Mouse (Mus musculus): Measurements from ENCODE around the gene Pigyl. TPM values are rescaled to one million over a fixed set of nuclear protein-coding genes. Genes with fewer than 3 reads are reported as not detected.

Gene Pigyl
- polyA plus RNA-seq, 1 experiment from 2014 or later = 34.6 TPM

- 64% methylated on average over 3 of the region's 3 CpGs for WGBS (ENCODE audit: insufficient replicate concordance)
- peak overlapping the region; percentile 25; the same call in 1 of the 2 replicates for H3K4me2 ChIP-seq (ENCODE audit: low read depth, low read length)
- H3K36me3 ChIP-seq (ENCODE audit: control insufficient read depth, insufficient read depth) = peaks cover 16% of the 10 kb centered on the region
- no peak for ATAC-seq (ENCODE audit: low read depth)
- no peak overlapping the region for H3K4me3 ChIP-seq (ENCODE audit: low read depth, low read length)
- H3K27ac ChIP-seq (ENCODE audit: low read length) = peak overlapping the region; percentile 69
- H3K27me3 ChIP-seq (ENCODE audit: control insufficient read depth, insufficient read depth, low read depth, low read length) = no peaks in the 10 kb centered on the region
- H3K4me1 ChIP-seq (ENCODE audit: control insufficient read depth, low read depth, low read length) = peaks cover 57% of the 10 kb centered on the region
- H3K9me3 ChIP-seq (replicated peaks; ENCODE audit: control insufficient read depth, low read length) = no peaks in the 10 kb centered on the region
- peak overlapping the region; percentile 13; the same call in 1 of the 2 replicates for H3K9ac ChIP-seq (ENCODE audit: low read depth, low read length)
Measured at GRCm38 (mm10) chr9:22122005-22122404, 34.6 kb upstream of the Pigyl start.

GRCm38 (mm10) chr9:22123069-22123609 is 33.5 kb upstream of the Pigyl start:
- Histone ChIP-seq H3K27ac (ENCODE audit: low read length) (peak overlapping the region; percentile 69), H3K9me3 (replicated peaks; ENCODE audit: control insufficient read depth, low read length) (no peaks in the 10 kb centered on the region), H3K27me3 (ENCODE audit: control insufficient read depth, insufficient read depth, low read depth, low read length) (no peaks in the 10 kb centered on the region), H3K4me1 (ENCODE audit: control insufficient read depth, low read depth, low read length) (peaks cover 48% of the 10 kb centered on the region), H3K4me3 (ENCODE audit: low read depth, low read length) (no peak overlapping the region), H3K9ac (ENCODE audit: low read depth, low read length) (no peak overlapping the region), H3K4me2 (ENCODE audit: low read depth, low read length) (no peak overlapping the region), H3K36me3 (ENCODE audit: control insufficient read depth, insufficient read depth) (peaks cover 26% of the 10 kb centered on the region)
- peak; percentile 49 for ATAC-seq (ENCODE audit: low read depth)
- 66% methylated on average over 7 of the region's 7 CpGs for WGBS (ENCODE audit: insufficient replicate concordance)

- Histone ChIP-seq H3K36me3 (ENCODE audit: control insufficient read depth, insufficient read depth) (peaks cover 36% of the 10 kb centered on the region), H3K4me2 (ENCODE audit: low read depth, low read length) (no peak overlapping the region), H3K9ac (ENCODE audit: low read depth, low read length) (no peak overlapping the region), H3K9me3 (replicated peaks; ENCODE audit: control insufficient read depth, low read length) (no peaks in the 10 kb centered on the region), H3K4me3 (ENCODE audit: low read depth, low read length) (no peak overlapping the region), H3K4me1 (ENCODE audit: control insufficient read depth, low read depth, low read length) (peaks cover 43% of the 10 kb centered on the region), H3K27ac (ENCODE audit: low read length) (peak overlapping the region; percentile 65), H3K27me3 (ENCODE audit: control insufficient read depth, insufficient read depth, low read depth, low read length) (no peaks in the 10 kb centered on the region)
- WGBS (ENCODE audit: insufficient replicate concordance) = 83% methylated on average over 3 of the region's 3 CpGs
- ATAC-seq (ENCODE audit: low read depth) = no peak
Measured at GRCm38 (mm10) chr9:22124169-22124568, 32.5 kb upstream of the Pigyl start.

- 77% methylated on average over 15 of the region's 15 CpGs for WGBS (ENCODE audit: insufficient replicate concordance)
- no peak overlapping the region for H3K4me2 ChIP-seq (ENCODE audit: low read depth, low read length)
- H3K27me3 ChIP-seq (ENCODE audit: control insufficient read depth, insufficient read depth, low read depth, low read length) = no peaks in the 10 kb centered on the region
- peaks cover 45% of the 10 kb centered on the region for H3K4me1 ChIP-seq (ENCODE audit: control insufficient read depth, low read depth, low read length)
- peaks cover 47% of the 10 kb centered on the region for H3K36me3 ChIP-seq (ENCODE audit: control insufficient read depth, insufficient read depth)
- no peak for ATAC-seq (ENCODE audit: low read depth)
- no peak overlapping the region for H3K9ac ChIP-seq (ENCODE audit: low read depth, low read length)
- H3K9me3 ChIP-seq (replicated peaks; ENCODE audit: control insufficient read depth, low read length) = no peaks in the 10 kb centered on the region
- peak overlapping the region; percentile 59 for H3K27ac ChIP-seq (ENCODE audit: low read length)
- no peak overlapping the region for H3K4me3 ChIP-seq (ENCODE audit: low read depth, low read length)
Measured at GRCm38 (mm10) chr9:22125246-22126027, 31.2 kb upstream of the Pigyl start.

GRCm38 (mm10) chr9:22131226-22131981 is 25.2 kb upstream of the Pigyl start:
- peak overlapping the region; percentile 56 for H3K9ac ChIP-seq (ENCODE audit: low read depth, low read length)
- H3K4me3 ChIP-seq (ENCODE audit: low read depth, low read length) = peak overlapping the region; percentile 69
- no peaks in the 10 kb centered on the region for H3K27me3 ChIP-seq (ENCODE audit: control insufficient read depth, insufficient read depth, low read depth, low read length)
- H3K4me1 ChIP-seq (ENCODE audit: control insufficient read depth, low read depth, low read length) = peaks cover 43% of the 10 kb centered on the region
- peak overlapping the region; percentile 61 for H3K27ac ChIP-seq (ENCODE audit: low read length)
- H3K9me3 ChIP-seq (replicated peaks; ENCODE audit: control insufficient read depth, low read length) = no peaks in the 10 kb centered on the region
- WGBS (ENCODE audit: insufficient replicate concordance) = under 1% methylated on average over 35 of the region's 35 CpGs
- H3K4me2 ChIP-seq (ENCODE audit: low read depth, low read length) = peak overlapping the region; percentile 67
- H3K36me3 ChIP-seq (ENCODE audit: control insufficient read depth, insufficient read depth) = peaks cover 40% of the 10 kb centered on the region
- peak; percentile 60 for ATAC-seq (ENCODE audit: low read depth)

GRCm38 (mm10) chr9:22132220-22132619 is 24.4 kb upstream of the Pigyl start:
- H3K9me3 ChIP-seq (replicated peaks; ENCODE audit: control insufficient read depth, low read length) = no peaks in the 10 kb centered on the region
- H3K4me1 ChIP-seq (ENCODE audit: control insufficient read depth, low read depth, low read length) = peaks cover 51% of the 10 kb centered on the region
- peaks cover 32% of the 10 kb centered on the region for H3K36me3 ChIP-seq (ENCODE audit: control insufficient read depth, insufficient read depth)
- WGBS (ENCODE audit: insufficient replicate concordance) = 51% methylated on average over 11 of the region's 11 CpGs
- H3K4me2 ChIP-seq (ENCODE audit: low read depth, low read length) = peak overlapping the region; percentile 67
- H3K27ac ChIP-seq (ENCODE audit: low read length) = peak overlapping the region; percentile 61
- peak overlapping the region; percentile 56 for H3K9ac ChIP-seq (ENCODE audit: low read depth, low read length)
- no peak for ATAC-seq (ENCODE audit: low read depth)
- H3K27me3 ChIP-seq (ENCODE audit: control insufficient read depth, insufficient read depth, low read depth, low read length) = no peaks in the 10 kb centered on the region
- H3K4me3 ChIP-seq (ENCODE audit: low read depth, low read length) = peak overlapping the region; percentile 69

GRCm38 (mm10) chr9:22134246-22134890 is 22.3 kb upstream of the Pigyl start:
- peak overlapping the region; percentile 96 for H3K27ac ChIP-seq (ENCODE audit: low read length)
- no peaks in the 10 kb centered on the region for H3K9me3 ChIP-seq (replicated peaks; ENCODE audit: control insufficient read depth, low read length)
- no peak for ATAC-seq (ENCODE audit: low read depth)
- H3K27me3 ChIP-seq (ENCODE audit: control insufficient read depth, insufficient read depth, low read depth, low read length) = no peaks in the 10 kb centered on the region
- peak overlapping the region; percentile 77 for H3K9ac ChIP-seq (ENCODE audit: low read depth, low read length)
- 40% methylated on average over 7 of the region's 7 CpGs for WGBS (ENCODE audit: insufficient replicate concordance)
- H3K4me1 ChIP-seq (ENCODE audit: control insufficient read depth, low read depth, low read length) = peaks cover 63% of the 10 kb centered on the region
- peak overlapping the region; percentile 67 for H3K4me2 ChIP-seq (ENCODE audit: low read depth, low read length)
- peaks cover 12% of the 10 kb centered on the region for H3K36me3 ChIP-seq (ENCODE audit: control insufficient read depth, insufficient read depth)
- peak overlapping the region; percentile 69 for H3K4me3 ChIP-seq (ENCODE audit: low read depth, low read length)

GRCm38 (mm10) chr9:22134988-22135643 is 21.5 kb upstream of the Pigyl start:
- Histone ChIP-seq H3K27me3 (ENCODE audit: control insufficient read depth, insufficient read depth, low read depth, low read length) (no peaks in the 10 kb centered on the region), H3K4me3 (ENCODE audit: low read depth, low read length) (peak overlapping the region; percentile 69), H3K36me3 (ENCODE audit: control insufficient read depth, insufficient read depth) (peaks cover 6% of the 10 kb centered on the region; the same call in 1 of the 2 replicates), H3K9ac (ENCODE audit: low read depth, low read length) (peak overlapping the region; percentile 77), H3K4me2 (ENCODE audit: low read depth, low read length) (peak overlapping the region; percentile 67), H3K9me3 (replicated peaks; ENCODE audit: control insufficient read depth, low read length) (no peaks in the 10 kb centered on the region), H3K27ac (ENCODE audit: low read length) (peak overlapping the region; percentile 96), H3K4me1 (ENCODE audit: control insufficient read depth, low read depth, low read length) (peaks cover 59% of the 10 kb centered on the region)
- peak; percentile 25 for ATAC-seq (ENCODE audit: low read depth)
- 33% methylated on average over 9 of the region's 9 CpGs for WGBS (ENCODE audit: insufficient replicate concordance)
